Mouse (Mus musculus): ENCODE results near the gene Ipo4. TPM values are rescaled to one million over a fixed set of nuclear protein-coding genes. Genes with fewer than 3 reads are reported as not detected.

Ipo4 gene
- polyA plus RNA-seq, 1 experiment from 2014 or later = 29.8 TPM

GRCm38 (mm10) chr14:55605743-55606459 is 29.9 kb downstream of the Ipo4 start:
- Histone ChIP-seq H3K27ac (ENCODE audit: low read depth, low read length) (peak overlapping the region; percentile 85), H3K9me3 (ENCODE audit: control insufficient read depth) (no peaks in the 10 kb centered on the region), H3K9ac (ENCODE audit: low read depth, low read length) (no peak overlapping the region), H3K4me1 (replicated peaks; ENCODE audit: control insufficient read depth, insufficient read depth, low read length) (0 out of 2 replicates have a peak, but pooled peaks cover 11% of the 10 kb centered on the region), H3K27me3 (replicated peaks; ENCODE audit: control insufficient read depth, insufficient read depth, low read length) (no peaks in the 10 kb centered on the region), H3K4me3 (ENCODE audit: low read depth, low read length) (no peak overlapping the region), H3K4me2 (replicated peaks; ENCODE audit: low read depth) (peak overlapping the region; percentile 35), H3K36me3 (ENCODE audit: control insufficient read depth, insufficient read depth) (peaks cover 72% of the 10 kb centered on the region)
- no peak for TF ChIP-seq CTCF (IDR thresholded peaks at IDR 0.05; ENCODE audit: low read depth)
- peak; percentile 31 for ATAC-seq
- WGBS = 87% methylated on average over 16 of the region's 16 CpGs

DNA sequence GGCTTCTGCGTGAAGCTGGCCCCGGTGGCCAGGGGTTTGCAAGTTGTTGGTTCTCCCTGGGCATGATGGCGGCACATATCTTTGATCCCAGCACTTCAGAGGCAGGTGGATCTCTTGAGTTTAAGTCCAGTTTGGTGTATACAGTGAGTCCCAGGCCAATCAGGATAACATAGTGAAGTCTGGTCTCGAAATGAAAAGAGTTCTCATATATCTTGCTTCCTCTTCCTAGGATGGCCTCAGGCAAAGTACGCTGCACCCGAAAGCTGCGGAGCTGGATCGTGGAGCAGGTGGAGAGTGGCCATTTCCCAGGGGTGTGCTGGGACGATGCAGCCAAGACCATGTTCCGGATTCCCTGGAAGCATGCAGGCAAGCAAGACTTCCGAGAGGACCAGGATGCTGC is 30.9 kb downstream of the Ipo4 start:
- no peak for ATAC-seq
- 88% methylated on average over 11 of the region's 11 CpGs for WGBS
- TF ChIP-seq CTCF (IDR thresholded peaks at IDR 0.05; ENCODE audit: low read depth) = no peak
- H3K9ac ChIP-seq (ENCODE audit: low read depth, low read length) = peak overlapping the region; percentile 66
- H3K9me3 ChIP-seq (ENCODE audit: control insufficient read depth) = no peaks in the 10 kb centered on the region
- H3K4me3 ChIP-seq (ENCODE audit: low read depth, low read length) = peak overlapping the region; percentile 55
- no peaks in the 10 kb centered on the region for H3K27me3 ChIP-seq (replicated peaks; ENCODE audit: control insufficient read depth, insufficient read depth, low read length)
- H3K27ac ChIP-seq (ENCODE audit: low read depth, low read length) = peak overlapping the region; percentile 94; the same call in 1 of the 2 replicates
- H3K4me1 ChIP-seq (replicated peaks; ENCODE audit: control insufficient read depth, insufficient read depth, low read length) = 0 out of 2 replicates have a peak, but pooled peaks cover 11% of the 10 kb centered on the region
- H3K4me2 ChIP-seq (replicated peaks; ENCODE audit: low read depth) = peak overlapping the region; percentile 68
- H3K36me3 ChIP-seq (ENCODE audit: control insufficient read depth, insufficient read depth) = peaks cover 78% of the 10 kb centered on the region

DNA sequence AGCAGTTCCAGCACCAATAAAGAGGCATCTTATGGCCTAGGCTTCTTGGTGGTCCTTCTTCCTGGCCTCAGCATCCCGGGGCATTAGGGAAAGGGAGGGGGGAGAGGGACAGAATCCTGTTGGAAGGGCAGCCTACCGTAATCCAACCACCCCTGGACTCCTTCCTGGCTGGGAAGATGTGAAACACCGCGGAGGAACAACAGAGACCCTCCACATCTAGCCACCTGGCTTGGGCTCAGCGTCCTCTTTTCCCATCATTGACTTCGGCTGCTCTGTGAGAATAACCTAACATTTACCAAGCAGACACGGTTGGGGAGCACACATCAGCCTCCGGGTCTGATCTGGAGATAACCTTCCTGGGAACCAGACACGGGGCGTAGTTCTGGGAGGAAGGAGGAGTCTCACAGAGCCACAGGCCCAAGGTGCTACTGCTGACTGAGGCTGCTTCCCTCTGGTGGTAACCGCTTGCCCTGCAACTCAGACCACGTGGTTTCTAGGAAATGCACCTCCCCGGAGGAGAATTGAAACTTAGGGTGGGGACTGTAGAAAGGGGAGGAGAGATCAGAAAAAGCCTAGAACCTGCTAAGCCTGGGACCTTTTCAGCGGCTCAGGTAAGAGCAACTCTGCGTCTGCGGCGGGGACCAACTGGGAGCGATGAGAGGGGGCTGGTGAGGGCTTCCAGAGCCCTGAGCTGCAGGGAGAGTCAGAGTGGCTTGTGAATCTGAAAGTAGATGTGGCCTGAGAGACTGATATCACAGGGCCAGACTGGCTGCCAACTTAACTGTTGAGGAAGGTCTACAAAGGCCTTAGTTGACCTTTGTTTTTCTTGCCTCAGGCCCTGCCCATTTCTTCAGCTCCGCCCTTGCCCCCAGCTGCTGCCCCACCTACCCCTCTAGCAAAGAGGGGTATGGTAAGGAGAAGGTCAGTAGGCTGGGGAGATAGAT is 31.9 kb downstream of the Ipo4 start:
- no peaks in the 10 kb centered on the region for H3K9me3 ChIP-seq (ENCODE audit: control insufficient read depth)
- 12% methylated on average over 19 of the region's 19 CpGs for WGBS
- peak overlapping the region; percentile 94 for H3K27ac ChIP-seq (ENCODE audit: low read depth, low read length)
- H3K9ac ChIP-seq (ENCODE audit: low read depth, low read length) = peak overlapping the region; percentile 66
- peak; percentile 98 for TF ChIP-seq CTCF (IDR thresholded peaks at IDR 0.05; ENCODE audit: low read depth)
- no peaks in the 10 kb centered on the region for H3K27me3 ChIP-seq (replicated peaks; ENCODE audit: control insufficient read depth, insufficient read depth, low read length)
- H3K4me1 ChIP-seq (replicated peaks; ENCODE audit: control insufficient read depth, insufficient read depth, low read length) = 0 out of 2 replicates have a peak, but pooled peaks cover 11% of the 10 kb centered on the region
- peak overlapping the region; percentile 68 for H3K4me2 ChIP-seq (replicated peaks; ENCODE audit: low read depth)
- peak; percentile 83 for ATAC-seq
- H3K4me3 ChIP-seq (ENCODE audit: low read depth, low read length) = peak overlapping the region; percentile 55
- H3K36me3 ChIP-seq (ENCODE audit: control insufficient read depth, insufficient read depth) = peaks cover 79% of the 10 kb centered on the region

GRCm38 (mm10) chr14:55603271-55603632 is 32.5 kb downstream of the Ipo4 start, which contains the start of gene Irf9:
Gene Irf9 (plus strand): TSS chr14:55603571.
- Histone ChIP-seq H3K27me3 (replicated peaks; ENCODE audit: control insufficient read depth, insufficient read depth, low read length) (no peaks in the 10 kb centered on the region), H3K9ac (ENCODE audit: low read depth, low read length) (peak within 1 kb of the TSS; percentile 66), H3K27ac (ENCODE audit: low read depth, low read length) (peak within 1 kb of the TSS; percentile 94), H3K4me1 (replicated peaks; ENCODE audit: control insufficient read depth, insufficient read depth, low read length) (0 out of 2 replicates have a peak, but pooled peaks cover 11% of the 10 kb centered on the region), H3K4me2 (replicated peaks; ENCODE audit: low read depth) (peak within 1 kb of the TSS; percentile 68), H3K9me3 (ENCODE audit: control insufficient read depth) (no peaks in the 10 kb centered on the region), H3K36me3 (ENCODE audit: control insufficient read depth, insufficient read depth) (peaks cover 79% of the 10 kb centered on the region), H3K4me3 (ENCODE audit: low read depth, low read length) (peak within 1 kb of the TSS; percentile 55)
- TF ChIP-seq CTCF (IDR thresholded peaks at IDR 0.05; ENCODE audit: low read depth) = no peak
- 78% methylated on average over 7 of the region's 7 CpGs for WGBS
- ATAC-seq = no peak

- TF ChIP-seq CTCF (IDR thresholded peaks at IDR 0.05; ENCODE audit: low read depth) = no peak
- H3K4me2 ChIP-seq (replicated peaks; ENCODE audit: low read depth) = no peak overlapping the region
- H3K27me3 ChIP-seq (replicated peaks; ENCODE audit: control insufficient read depth, insufficient read depth, low read length) = no peaks in the 10 kb centered on the region
- no peak for ATAC-seq
- H3K9ac ChIP-seq (ENCODE audit: low read depth, low read length) = 0 out of 2 replicates have a peak overlapping the region, but pooled peaks have one; percentile 17
- H3K4me3 ChIP-seq (ENCODE audit: low read depth, low read length) = no peak overlapping the region
- no peak overlapping the region for H3K27ac ChIP-seq (ENCODE audit: low read depth, low read length)
- no peaks in the 10 kb centered on the region for H3K9me3 ChIP-seq (ENCODE audit: control insufficient read depth)
- H3K36me3 ChIP-seq (ENCODE audit: control insufficient read depth, insufficient read depth) = peaks cover 86% of the 10 kb centered on the region
- H3K4me1 ChIP-seq (replicated peaks; ENCODE audit: control insufficient read depth, insufficient read depth, low read length) = no peaks in the 10 kb centered on the region
- 95% methylated on average over 21 of the region's 21 CpGs for WGBS
Observed at GRCm38 (mm10) chr14:55598521-55599390, 37.0 kb downstream of the Ipo4 start.

Data from intestine, postnatal 0 days (tissue).